Mouse (Mus musculus): ENCODE data around the gene Smyd3. TPM values are rescaled to one million over a fixed set of nuclear protein-coding genes. Genes with fewer than 3 reads are reported as not detected.

Gene Smyd3
- polyA plus RNA-seq, 1 experiment = 2.4 TPM

DNA sequence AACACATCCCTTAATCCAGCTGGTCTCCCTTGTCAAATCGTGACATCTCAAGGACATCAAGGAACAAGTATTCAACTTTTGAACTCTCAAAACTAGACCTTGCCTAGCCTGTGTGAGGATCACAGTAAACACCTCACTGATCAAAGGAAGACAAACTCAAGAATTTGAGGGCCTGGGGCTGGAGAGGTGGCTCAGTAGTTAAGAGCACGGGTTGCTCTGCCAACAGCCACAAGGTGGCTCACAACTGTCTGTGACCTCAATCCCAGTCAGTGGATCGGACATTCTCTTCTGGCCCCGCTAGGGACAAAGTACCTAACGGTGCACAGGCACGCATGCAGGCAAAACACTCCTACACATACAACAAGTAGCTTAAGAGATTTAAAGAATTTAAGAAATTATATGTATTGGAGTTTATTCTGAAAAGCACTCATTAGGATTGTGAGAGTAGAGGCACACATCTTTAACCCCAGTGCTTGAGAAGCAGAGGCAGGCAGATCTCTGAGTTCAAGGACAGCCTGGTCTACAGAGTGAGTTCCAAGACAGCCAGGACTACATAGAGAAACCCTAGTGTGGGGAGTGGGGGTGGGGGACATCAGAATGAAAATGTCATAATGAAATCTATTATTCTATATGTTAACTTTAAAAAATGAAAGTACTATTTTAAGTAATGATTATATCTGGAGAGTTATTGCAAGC is 41.2 kb downstream of the Smyd3 start:
- H3K27ac ChIP-seq (ENCODE audit: control insufficient read depth, insufficient read depth, low read depth, low read length) = no peak overlapping the region
- TF ChIP-seq CTCF (IDR thresholded peaks at IDR 0.05; ENCODE audit: control insufficient read depth, insufficient read depth, insufficient replicate concordance, low read depth, low read length) = peak; percentile 27; the same call in 1 of the 2 replicates
- no peak for TF ChIP-seq POLR2A (IDR thresholded peaks at IDR 0.05; ENCODE audit: control insufficient read depth, low read depth, low read length)
- H3K27me3 ChIP-seq (ENCODE audit: control insufficient read depth, insufficient read depth, low read length) = no peaks in the 10 kb centered on the region
- no peaks in the 10 kb centered on the region; the same call in 1 of the 2 replicates for H3K4me1 ChIP-seq (ENCODE audit: control insufficient read depth, insufficient read depth, low read length)
- no peak overlapping the region for H3K4me3 ChIP-seq (ENCODE audit: control insufficient read depth, low read depth, low read length)
- no peaks in the 10 kb centered on the region for H3K36me3 ChIP-seq (ENCODE audit: control insufficient read depth, insufficient read depth, low read length)

DNA sequence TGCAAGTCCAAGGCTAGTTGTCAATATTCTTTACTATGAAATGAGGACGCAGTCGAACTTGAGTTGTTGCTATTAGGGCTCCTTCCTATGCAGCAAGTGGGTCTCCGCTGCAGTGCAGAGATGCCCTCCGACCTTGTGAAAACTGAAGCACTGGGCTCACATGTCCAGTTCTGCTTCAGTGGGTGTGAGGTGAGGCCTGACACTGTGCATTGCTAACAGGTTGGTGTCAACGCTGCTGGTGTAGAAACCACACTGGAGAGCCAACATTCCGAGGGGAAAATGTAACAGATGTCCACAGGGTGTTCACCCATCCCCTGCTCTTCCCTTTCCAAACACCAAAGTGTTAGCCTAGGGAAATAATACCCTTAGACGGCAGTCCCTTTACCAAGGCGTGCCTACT is 43.1 kb downstream of the Smyd3 start:
- Histone ChIP-seq H3K27ac (ENCODE audit: control insufficient read depth, insufficient read depth, low read depth, low read length) (no peak overlapping the region), H3K4me1 (ENCODE audit: control insufficient read depth, insufficient read depth, low read length) (no peaks in the 10 kb centered on the region; the same call in 1 of the 2 replicates), H3K27me3 (ENCODE audit: control insufficient read depth, insufficient read depth, low read length) (no peaks in the 10 kb centered on the region), H3K36me3 (ENCODE audit: control insufficient read depth, insufficient read depth, low read length) (no peaks in the 10 kb centered on the region), H3K4me3 (ENCODE audit: control insufficient read depth, low read depth, low read length) (no peak overlapping the region)
- TF ChIP-seq POLR2A (IDR thresholded peaks at IDR 0.05; ENCODE audit: control insufficient read depth, low read depth, low read length) = no peak
- TF ChIP-seq CTCF (IDR thresholded peaks at IDR 0.05; ENCODE audit: control insufficient read depth, insufficient read depth, insufficient replicate concordance, low read depth, low read length) = no peak

DNA sequence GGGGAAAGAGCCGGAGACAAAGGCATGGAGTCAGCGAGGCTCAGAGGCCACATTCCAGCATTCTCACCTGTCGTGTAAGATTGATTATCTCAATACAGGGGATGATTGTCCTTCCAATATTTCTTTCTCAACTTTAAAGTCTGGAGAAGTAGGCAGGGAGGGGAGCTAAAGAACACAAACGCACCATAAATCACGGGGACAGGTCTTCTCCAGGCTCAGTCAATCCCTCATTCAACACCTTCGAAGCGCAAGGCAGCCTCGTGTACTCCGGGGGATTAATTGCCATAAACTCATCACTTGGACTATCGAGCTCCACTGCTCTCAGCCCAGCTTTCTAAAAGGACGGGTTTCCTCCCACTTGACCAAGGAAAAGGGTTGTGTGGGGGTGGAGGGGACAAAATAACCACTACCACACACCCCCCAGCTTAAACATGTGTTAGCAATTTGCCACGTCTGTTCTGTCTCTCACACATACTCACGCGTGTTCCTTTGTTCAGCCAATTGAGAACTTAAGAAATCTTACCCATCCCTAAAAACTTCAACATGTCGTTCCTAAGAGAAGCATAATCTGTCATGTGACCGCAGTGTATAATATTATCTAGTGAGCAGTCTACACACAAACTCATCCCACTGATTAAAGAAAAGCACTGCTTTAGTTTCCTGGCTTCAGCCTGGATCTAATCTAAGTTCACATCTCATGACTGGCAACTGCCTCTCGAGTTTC is 43.8 kb downstream of the Smyd3 start:
- Histone ChIP-seq H3K27me3 (ENCODE audit: control insufficient read depth, insufficient read depth, low read length) (no peaks in the 10 kb centered on the region), H3K27ac (ENCODE audit: control insufficient read depth, insufficient read depth, low read depth, low read length) (no peak overlapping the region), H3K36me3 (ENCODE audit: control insufficient read depth, insufficient read depth, low read length) (no peaks in the 10 kb centered on the region), H3K4me1 (ENCODE audit: control insufficient read depth, insufficient read depth, low read length) (no peaks in the 10 kb centered on the region; the same call in 1 of the 2 replicates), H3K4me3 (ENCODE audit: control insufficient read depth, low read depth, low read length) (no peak overlapping the region)
- TF ChIP-seq CTCF (IDR thresholded peaks at IDR 0.05; ENCODE audit: control insufficient read depth, insufficient read depth, insufficient replicate concordance, low read depth, low read length) (no peak), POLR2A (IDR thresholded peaks at IDR 0.05; ENCODE audit: control insufficient read depth, low read depth, low read length) (no peak)

DNA sequence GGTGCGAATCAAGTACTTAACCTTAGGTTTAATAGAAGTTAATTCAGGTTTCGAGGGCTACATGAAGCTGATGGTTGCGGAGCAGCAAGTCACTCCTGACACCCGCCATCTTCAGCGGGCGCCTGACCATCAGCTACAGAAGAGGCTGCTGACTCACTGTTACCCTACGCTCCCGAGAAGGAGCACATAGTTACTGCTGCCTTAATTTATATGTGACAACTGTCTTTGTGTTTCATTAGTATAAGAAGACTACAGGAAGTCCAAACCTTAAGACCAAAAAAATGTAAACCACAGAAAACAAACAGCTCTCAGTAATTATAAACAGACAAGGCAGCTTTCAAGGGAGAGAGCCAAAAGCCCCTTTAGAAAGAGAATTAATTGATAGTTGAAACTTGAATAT is 49.9 kb downstream of the Smyd3 start:
- H3K36me3 ChIP-seq (ENCODE audit: control insufficient read depth, insufficient read depth, low read length) = no peaks in the 10 kb centered on the region
- H3K27me3 ChIP-seq (ENCODE audit: control insufficient read depth, insufficient read depth, low read length) = no peaks in the 10 kb centered on the region
- H3K4me3 ChIP-seq (ENCODE audit: control insufficient read depth, low read depth, low read length) = no peak overlapping the region
- no peak overlapping the region for H3K27ac ChIP-seq (ENCODE audit: control insufficient read depth, insufficient read depth, low read depth, low read length)
- TF ChIP-seq CTCF (IDR thresholded peaks at IDR 0.05; ENCODE audit: control insufficient read depth, insufficient read depth, insufficient replicate concordance, low read depth, low read length) (no peak), POLR2A (IDR thresholded peaks at IDR 0.05; ENCODE audit: control insufficient read depth, low read depth, low read length) (no peak)
- H3K4me1 ChIP-seq (ENCODE audit: control insufficient read depth, insufficient read depth, low read length) = no peaks in the 10 kb centered on the region

DNA sequence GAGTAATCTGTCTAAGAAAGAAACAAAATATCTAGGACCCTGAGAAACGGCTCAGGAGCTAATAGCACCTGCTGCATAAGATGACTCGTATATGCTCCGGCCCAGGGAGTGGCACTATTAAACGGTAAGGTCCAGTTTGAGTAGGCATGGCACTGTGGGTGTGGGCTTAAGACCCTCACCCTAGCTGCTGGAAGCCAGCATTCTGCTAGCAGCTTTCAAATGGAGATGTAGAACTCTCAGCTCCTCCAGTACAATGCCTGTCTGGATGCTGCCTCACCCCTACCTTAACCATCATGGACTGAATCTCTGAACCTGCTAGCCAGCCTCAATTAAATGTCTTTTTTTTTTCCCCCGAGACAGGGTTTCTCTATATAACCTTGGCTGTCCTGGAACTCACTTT is 55.5 kb downstream of the Smyd3 start:
- Histone ChIP-seq H3K27me3 (ENCODE audit: control insufficient read depth, insufficient read depth, low read length) (no peaks in the 10 kb centered on the region), H3K4me3 (ENCODE audit: control insufficient read depth, low read depth, low read length) (no peak overlapping the region), H3K4me1 (ENCODE audit: control insufficient read depth, insufficient read depth, low read length) (no peaks in the 10 kb centered on the region), H3K27ac (ENCODE audit: control insufficient read depth, insufficient read depth, low read depth, low read length) (no peak overlapping the region), H3K36me3 (ENCODE audit: control insufficient read depth, insufficient read depth, low read length) (no peaks in the 10 kb centered on the region)
- no peak for TF ChIP-seq POLR2A (IDR thresholded peaks at IDR 0.05; ENCODE audit: control insufficient read depth, low read depth, low read length)

DNA sequence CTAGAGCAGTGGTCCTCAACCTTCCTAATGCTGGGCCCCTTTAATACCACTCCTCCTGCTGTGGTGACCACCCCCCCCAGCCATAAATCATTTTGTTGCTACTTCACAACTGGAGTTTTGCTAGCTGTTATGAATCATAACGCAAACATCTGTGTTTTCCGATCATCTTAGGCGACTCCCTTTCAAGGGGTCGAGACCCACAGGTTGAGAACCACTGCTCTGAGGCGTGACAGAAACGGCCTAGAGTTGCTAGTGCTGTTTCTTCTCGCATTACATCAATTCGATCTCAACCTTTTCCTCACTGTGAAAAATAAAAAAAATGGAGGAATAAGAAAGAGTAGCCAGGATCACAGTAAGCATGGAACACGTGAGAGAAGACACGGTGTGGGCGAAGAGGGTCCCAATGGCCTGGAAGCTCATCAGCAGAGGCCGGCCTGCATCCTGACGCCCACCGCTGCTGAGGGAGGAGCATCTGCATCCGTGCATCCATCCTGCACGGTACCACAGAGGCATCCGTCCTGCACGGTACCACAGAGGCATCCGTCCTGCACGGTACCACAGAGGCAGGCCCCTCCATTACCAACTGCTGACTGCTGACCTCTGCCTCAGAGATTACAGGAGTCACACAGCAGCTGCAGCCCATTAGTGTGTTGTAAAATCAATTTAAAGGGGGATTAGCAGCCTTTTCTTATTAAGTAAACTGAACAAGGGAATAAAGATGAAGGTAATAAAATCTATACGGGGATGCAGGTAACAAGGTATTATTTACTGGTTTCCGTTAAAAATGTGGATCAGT is 56.6 kb downstream of the Smyd3 start:
- no peak overlapping the region for H3K27ac ChIP-seq (ENCODE audit: control insufficient read depth, insufficient read depth, low read depth, low read length)
- TF ChIP-seq POLR2A (IDR thresholded peaks at IDR 0.05; ENCODE audit: control insufficient read depth, low read depth, low read length) (no peak), CTCF (IDR thresholded peaks at IDR 0.05; ENCODE audit: control insufficient read depth, insufficient read depth, insufficient replicate concordance, low read depth, low read length) (no peak)
- no peaks in the 10 kb centered on the region for H3K27me3 ChIP-seq (ENCODE audit: control insufficient read depth, insufficient read depth, low read length)
- H3K36me3 ChIP-seq (ENCODE audit: control insufficient read depth, insufficient read depth, low read length) = no peaks in the 10 kb centered on the region
- no peak overlapping the region for H3K4me3 ChIP-seq (ENCODE audit: control insufficient read depth, low read depth, low read length)
- H3K4me1 ChIP-seq (ENCODE audit: control insufficient read depth, insufficient read depth, low read length) = no peaks in the 10 kb centered on the region

DNA sequence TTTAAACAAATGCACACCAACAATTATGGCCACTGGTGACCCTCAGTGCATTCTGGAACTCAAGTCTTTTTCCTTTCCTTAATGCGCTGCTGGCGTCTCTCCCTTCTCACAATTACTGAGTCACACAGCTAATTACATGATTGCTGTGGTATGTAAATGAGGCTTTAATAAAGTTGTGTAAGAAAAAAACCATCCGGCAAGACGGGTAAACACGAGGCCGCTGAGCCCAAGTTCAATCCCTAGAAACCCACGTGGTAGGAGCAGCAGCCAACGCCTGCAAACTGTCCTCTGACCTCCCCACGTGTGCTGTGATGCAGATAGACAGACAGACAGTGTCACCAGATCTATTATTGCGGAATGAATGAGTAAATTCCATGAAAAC is 58.9 kb downstream of the Smyd3 start:
- no peak overlapping the region for H3K27ac ChIP-seq (ENCODE audit: control insufficient read depth, insufficient read depth, low read depth, low read length)
- H3K36me3 ChIP-seq (ENCODE audit: control insufficient read depth, insufficient read depth, low read length) = no peaks in the 10 kb centered on the region
- H3K4me1 ChIP-seq (ENCODE audit: control insufficient read depth, insufficient read depth, low read length) = no peaks in the 10 kb centered on the region
- TF ChIP-seq POLR2A (IDR thresholded peaks at IDR 0.05; ENCODE audit: control insufficient read depth, low read depth, low read length) = no peak
- no peak for TF ChIP-seq CTCF (IDR thresholded peaks at IDR 0.05; ENCODE audit: control insufficient read depth, insufficient read depth, insufficient replicate concordance, low read depth, low read length)
- no peaks in the 10 kb centered on the region for H3K27me3 ChIP-seq (ENCODE audit: control insufficient read depth, insufficient read depth, low read length)
- no peak overlapping the region for H3K4me3 ChIP-seq (ENCODE audit: control insufficient read depth, low read depth, low read length)

All from testis, adult 2 months (tissue).